Mouse (Mus musculus): ENCODE data around the gene Aqp3. TPM values are rescaled to one million over a fixed set of nuclear protein-coding genes. Genes with fewer than 3 reads are reported as not detected.

The Aqp3 gene
- polyA plus RNA-seq, 1 experiment from 2014 or later: 1.6 TPM

- WGBS: 88% methylated on average over 3 of the region's 3 CpGs
- no peak for DNase-seq (ENCODE audit: low spot score, missing footprints)
- no peaks in the 10 kb centered on the region for H3K27me3 ChIP-seq (ENCODE audit: control insufficient read depth, insufficient read depth, low read length)
- ATAC-seq (ENCODE audit: low FRiP score): no peak
- no peak overlapping the region for H3K27ac ChIP-seq (ENCODE audit: low read depth, low read length)
- H3K9ac ChIP-seq (ENCODE audit: low read length): no peak overlapping the region
- H3K4me3 ChIP-seq (ENCODE audit: low read depth, low read length): no peak overlapping the region
- H3K9me3 ChIP-seq (ENCODE audit: control insufficient read depth, low read length): no peaks in the 10 kb centered on the region
- H3K4me2 ChIP-seq: no peak overlapping the region
- H3K36me3 ChIP-seq (ENCODE audit: control insufficient read depth, insufficient read depth, low read length): no peaks in the 10 kb centered on the region
- H3K4me1 ChIP-seq (ENCODE audit: control insufficient read depth, insufficient read depth, low read length): no peaks in the 10 kb centered on the region
Measured at GRCm38 (mm10) chr4:41045288-41045687, 52.7 kb downstream of the Aqp3 start.

GRCm38 (mm10) chr4:41043961-41044360 lies 54.0 kb downstream of the Aqp3 start:
- no peak for ATAC-seq (ENCODE audit: low FRiP score)
- no peak overlapping the region for H3K4me3 ChIP-seq (ENCODE audit: low read depth, low read length)
- WGBS: 75% methylated on average over 5 of the region's 5 CpGs

GRCm38 (mm10) chr4:41042880-41043279 lies 55.1 kb downstream of the Aqp3 start:
- DNase-seq (ENCODE audit: low spot score, missing footprints) (no peak), ATAC-seq (ENCODE audit: low FRiP score) (no peak)
- no peaks in the 10 kb centered on the region for H3K36me3 ChIP-seq (ENCODE audit: control insufficient read depth, insufficient read depth, low read length)
- no peak overlapping the region for H3K4me3 ChIP-seq (ENCODE audit: low read depth, low read length)
- H3K9ac ChIP-seq (ENCODE audit: low read length): no peak overlapping the region
- H3K27me3 ChIP-seq (ENCODE audit: control insufficient read depth, insufficient read depth, low read length): no peaks in the 10 kb centered on the region
- 85% methylated on average over 12 of the region's 12 CpGs for WGBS
- no peaks in the 10 kb centered on the region for H3K4me1 ChIP-seq (ENCODE audit: control insufficient read depth, insufficient read depth, low read length)
- no peak overlapping the region for H3K4me2 ChIP-seq
- no peak overlapping the region for H3K27ac ChIP-seq (ENCODE audit: low read depth, low read length)
- H3K9me3 ChIP-seq (ENCODE audit: control insufficient read depth, low read length): no peaks in the 10 kb centered on the region

More at GRCm38 (mm10) chr4:41043961-41044360, 54.0 kb downstream of the Aqp3 start:
- no peaks in the 10 kb centered on the region for H3K9me3 ChIP-seq (ENCODE audit: control insufficient read depth, low read length)
- H3K27ac ChIP-seq (ENCODE audit: low read depth, low read length): no peak overlapping the region
- H3K27me3 ChIP-seq (ENCODE audit: control insufficient read depth, insufficient read depth, low read length): no peaks in the 10 kb centered on the region
- no peaks in the 10 kb centered on the region for H3K36me3 ChIP-seq (ENCODE audit: control insufficient read depth, insufficient read depth, low read length)
- DNase-seq (ENCODE audit: low spot score, missing footprints): no peak
- H3K4me1 ChIP-seq (ENCODE audit: control insufficient read depth, insufficient read depth, low read length): no peaks in the 10 kb centered on the region
- H3K9ac ChIP-seq (ENCODE audit: low read length): no peak overlapping the region
- no peak overlapping the region for H3K4me2 ChIP-seq

Other genes with a start within 250 kb of the Aqp3 start
- 13.8 and 14.9 TPM in 2 replicates for gene B4galt1, start 244.2 kb downstream of the Aqp3 start, polyA plus RNA-seq (2014; fragmentation: Nextera tagmentation; extraction: Ambion mirVana)
- gene Spink4, start 178.1 kb downstream of the Aqp3 start, polyA plus RNA-seq (2014; fragmentation: Nextera tagmentation; extraction: Ambion mirVana): not detected in 2 replicates
- gene Bag1, start 149.9 kb downstream of the Aqp3 start, polyA plus RNA-seq (2014; fragmentation: Nextera tagmentation; extraction: Ambion mirVana): 233 and 247 TPM in 2 replicates
- gene Chmp5, start 149.8 kb downstream of the Aqp3 start, polyA plus RNA-seq (2014; fragmentation: Nextera tagmentation; extraction: Ambion mirVana): 159 and 169 TPM in 2 replicates
- gene Nfx1, start 127.3 kb downstream of the Aqp3 start, polyA plus RNA-seq (2014; fragmentation: Nextera tagmentation; extraction: Ambion mirVana): 89.5 and 94.0 TPM in 2 replicates
- not detected in 2 replicates for gene Aqp7, start 50.0 kb downstream of the Aqp3 start, polyA plus RNA-seq (2014; fragmentation: Nextera tagmentation; extraction: Ambion mirVana)
- 17.6 and 19.1 TPM in 2 replicates for gene Nol6, start 26.3 kb upstream of the Aqp3 start, polyA plus RNA-seq (2014; fragmentation: Nextera tagmentation; extraction: Ambion mirVana)
- gene Ube2r2, start 37.6 kb upstream of the Aqp3 start, polyA plus RNA-seq (2014; fragmentation: Nextera tagmentation; extraction: Ambion mirVana): 95.5 and 99.0 TPM in 2 replicates
- gene Ubap2, start 177.0 kb upstream of the Aqp3 start, polyA plus RNA-seq (2014; fragmentation: Nextera tagmentation; extraction: Ambion mirVana): 60.5 and 67.0 TPM in 2 replicates
- 49.2 and 51.4 TPM in 2 replicates for gene Dcaf12, start 216.7 kb upstream of the Aqp3 start, polyA plus RNA-seq (2014; fragmentation: Nextera tagmentation; extraction: Ambion mirVana)